Mouse (Mus musculus): ENCODE measurements around the gene RPS10-NUDT3. TPM values are rescaled to one million over a fixed set of nuclear protein-coding genes. Genes with fewer than 3 reads are reported as not detected.
A peak's percentile ranks its signal among the peaks of the same experiment; 100 is the strongest.

The RPS10-NUDT3 gene
- polyA plus RNA-seq, 1 experiment from 2014 or later: not detected

GRCm38 (mm10) chr17:27564391-27565162, 70.4 kb downstream of the RPS10-NUDT3 start:
- DNase-seq (ENCODE audit: low spot score) (no peak), ATAC-seq (replicated peaks; ENCODE audit: low FRiP score, low read depth) (no peak)
- TF ChIP-seq CTCF (IDR thresholded peaks at IDR 0.05; ENCODE audit: low read depth): peak; percentile 53
- Histone ChIP-seq H3K4me1 (replicated peaks; ENCODE audit: insufficient read depth, low read length) (peaks cover 8% of the 10 kb centered on the region; the same call in 1 of the 2 replicates), H3K9ac (ENCODE audit: low read depth, low read length) (peak overlapping the region; percentile 64), H3K27ac (no peak overlapping the region; the same call in 1 of the 2 replicates), H3K9me3 (replicated peaks; ENCODE audit: low read length) (no peaks in the 10 kb centered on the region), H3K27me3 (ENCODE audit: insufficient read depth, low read length) (no peaks in the 10 kb centered on the region), H3K36me3 (ENCODE audit: insufficient read depth, low read length) (no peaks in the 10 kb centered on the region; the same call in 1 of the 2 replicates), H3K4me2 (ENCODE audit: low read length) (peak overlapping the region; percentile 94), H3K4me3 (replicated peaks; ENCODE audit: low read depth, low read length) (peak overlapping the region; percentile 52)
- WGBS: 17% methylated on average over 20 of the region's 20 CpGs

DNA sequence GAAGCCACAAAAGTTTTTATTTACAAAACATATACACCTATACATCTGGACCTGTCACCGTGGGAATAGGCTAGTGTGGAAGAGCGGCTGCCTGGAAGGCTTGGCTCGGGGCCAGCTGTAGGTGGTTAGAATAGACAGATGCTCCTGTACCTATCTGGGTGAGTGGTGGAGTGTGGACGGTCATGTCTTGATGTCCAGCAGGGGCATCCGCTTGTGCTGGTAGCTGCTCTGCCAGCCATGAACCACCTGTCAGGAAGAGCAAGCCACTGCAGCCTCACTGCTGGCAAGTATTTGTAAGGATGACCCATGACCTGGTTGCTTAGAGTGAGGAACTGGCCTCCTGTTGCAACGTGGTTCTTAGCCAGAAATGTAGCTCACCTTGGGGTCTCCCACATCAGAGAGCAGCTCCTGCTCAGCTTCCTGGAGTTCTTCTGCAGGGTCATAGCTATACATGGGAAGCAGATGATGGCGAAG, 71.2 kb downstream of the RPS10-NUDT3 start:
- ATAC-seq (replicated peaks; ENCODE audit: low FRiP score, low read depth) (no peak), DNase-seq (ENCODE audit: low spot score) (no peak)
- Histone ChIP-seq H3K27me3 (ENCODE audit: insufficient read depth, low read length) (no peaks in the 10 kb centered on the region), H3K4me3 (replicated peaks; ENCODE audit: low read depth, low read length) (no peak overlapping the region), H3K36me3 (ENCODE audit: insufficient read depth, low read length) (no peaks in the 10 kb centered on the region; the same call in 1 of the 2 replicates), H3K9me3 (replicated peaks; ENCODE audit: low read length) (no peaks in the 10 kb centered on the region), H3K9ac (ENCODE audit: low read depth, low read length) (0 out of 2 replicates have a peak overlapping the region, but pooled peaks have one; percentile 31), H3K4me2 (ENCODE audit: low read length) (no peak overlapping the region), H3K27ac (no peak overlapping the region), H3K4me1 (replicated peaks; ENCODE audit: insufficient read depth, low read length) (peaks cover 10% of the 10 kb centered on the region)
- no peak for TF ChIP-seq CTCF (IDR thresholded peaks at IDR 0.05; ENCODE audit: low read depth)
- WGBS: 49% methylated on average over 7 of the region's 7 CpGs

- no peaks in the 10 kb centered on the region for H3K9me3 ChIP-seq (replicated peaks; ENCODE audit: low read length)
- ATAC-seq (replicated peaks; ENCODE audit: low FRiP score, low read depth): no peak
- TF ChIP-seq CTCF (IDR thresholded peaks at IDR 0.05; ENCODE audit: low read depth): no peak
- 52% methylated on average over 9 of the region's 11 CpGs for WGBS
- H3K9ac ChIP-seq (ENCODE audit: low read depth, low read length): no peak overlapping the region
- H3K27me3 ChIP-seq (ENCODE audit: insufficient read depth, low read length): no peaks in the 10 kb centered on the region
- no peak overlapping the region for H3K27ac ChIP-seq
- no peak overlapping the region for H3K4me3 ChIP-seq (replicated peaks; ENCODE audit: low read depth, low read length)
- no peak overlapping the region for H3K4me2 ChIP-seq (ENCODE audit: low read length)
- peaks cover 17% of the 10 kb centered on the region for H3K4me1 ChIP-seq (replicated peaks; ENCODE audit: insufficient read depth, low read length)
- no peak for DNase-seq (ENCODE audit: low spot score)
- H3K36me3 ChIP-seq (ENCODE audit: insufficient read depth, low read length): no peaks in the 10 kb centered on the region; the same call in 1 of the 2 replicates
Observed at GRCm38 (mm10) chr17:27561809-27562526, 73.1 kb downstream of the RPS10-NUDT3 start.

DNA sequence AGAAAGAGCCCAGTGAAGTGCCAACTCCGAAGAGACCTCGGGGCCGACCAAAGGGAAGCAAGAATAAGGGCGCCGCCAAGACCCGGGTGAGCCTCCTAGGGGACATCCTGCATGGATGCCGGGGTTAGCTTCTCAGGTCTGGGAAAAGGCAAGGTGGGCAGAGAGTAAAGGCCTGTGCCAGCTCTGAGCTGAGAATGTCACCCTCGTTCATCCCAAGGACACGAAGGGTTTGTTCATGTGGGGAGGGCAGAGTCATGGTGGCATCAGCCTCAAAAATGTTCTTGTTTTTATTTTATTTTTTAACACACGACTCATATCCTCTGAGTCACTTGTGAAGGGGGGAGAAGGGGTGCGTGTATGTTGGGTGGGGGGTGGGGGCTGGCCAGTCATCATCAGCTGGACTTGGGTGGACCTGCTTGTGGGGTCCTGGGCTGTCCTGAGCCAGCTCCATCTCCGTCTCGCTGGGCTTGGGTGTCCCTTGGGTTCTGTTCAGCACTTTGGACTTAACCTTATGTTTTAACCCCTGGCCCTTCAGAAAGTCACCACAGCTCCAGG, 74.0 kb downstream of the RPS10-NUDT3 start:
- WGBS: 86% methylated on average over 13 of the region's 13 CpGs
- Histone ChIP-seq H3K36me3 (ENCODE audit: insufficient read depth, low read length) (no peaks in the 10 kb centered on the region; the same call in 1 of the 2 replicates), H3K27ac (no peak overlapping the region), H3K9me3 (replicated peaks; ENCODE audit: low read length) (no peaks in the 10 kb centered on the region), H3K9ac (ENCODE audit: low read depth, low read length) (no peak overlapping the region), H3K4me1 (replicated peaks; ENCODE audit: insufficient read depth, low read length) (peaks cover 14% of the 10 kb centered on the region), H3K27me3 (ENCODE audit: insufficient read depth, low read length) (no peaks in the 10 kb centered on the region), H3K4me3 (replicated peaks; ENCODE audit: low read depth, low read length) (no peak overlapping the region), H3K4me2 (ENCODE audit: low read length) (no peak overlapping the region)
- DNase-seq (ENCODE audit: low spot score) (no peak), ATAC-seq (replicated peaks; ENCODE audit: low FRiP score, low read depth) (no peak)
- no peak for TF ChIP-seq CTCF (IDR thresholded peaks at IDR 0.05; ENCODE audit: low read depth)

DNA sequence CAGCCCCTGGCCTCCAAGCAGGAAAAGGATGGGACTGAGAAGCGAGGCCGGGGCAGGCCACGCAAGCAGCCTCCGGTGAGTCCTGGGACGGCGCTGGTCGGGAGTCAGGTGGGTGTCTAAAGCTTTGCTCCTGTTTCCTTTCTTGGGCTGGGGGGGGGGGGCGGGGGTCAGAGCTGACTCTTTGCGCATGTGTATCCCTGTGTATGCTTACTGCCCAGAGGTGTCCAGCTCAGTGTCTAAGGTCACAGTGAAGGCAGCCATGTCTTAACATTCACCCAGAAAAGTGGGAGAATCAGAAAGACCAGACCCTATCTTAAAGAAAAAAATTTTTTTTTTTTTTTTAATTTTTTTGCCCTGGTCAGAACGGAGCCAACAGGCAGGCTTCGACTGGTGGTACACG, 75.4 kb downstream of the RPS10-NUDT3 start:
- no peaks in the 10 kb centered on the region; the same call in 1 of the 2 replicates for H3K36me3 ChIP-seq (ENCODE audit: insufficient read depth, low read length)
- H3K4me3 ChIP-seq (replicated peaks; ENCODE audit: low read depth, low read length): no peak overlapping the region
- no peaks in the 10 kb centered on the region for H3K27me3 ChIP-seq (ENCODE audit: insufficient read depth, low read length)
- no peak for ATAC-seq (replicated peaks; ENCODE audit: low FRiP score, low read depth)
- WGBS: 69% methylated on average over 10 of the region's 12 CpGs
- H3K4me1 ChIP-seq (replicated peaks; ENCODE audit: insufficient read depth, low read length): peaks cover 20% of the 10 kb centered on the region
- no peak overlapping the region for H3K27ac ChIP-seq
- H3K9me3 ChIP-seq (replicated peaks; ENCODE audit: low read length): no peaks in the 10 kb centered on the region
- TF ChIP-seq CTCF (IDR thresholded peaks at IDR 0.05; ENCODE audit: low read depth): no peak
- DNase-seq (ENCODE audit: low spot score): no peak
- H3K9ac ChIP-seq (ENCODE audit: low read depth, low read length): no peak overlapping the region
- H3K4me2 ChIP-seq (ENCODE audit: low read length): no peak overlapping the region

DNA sequence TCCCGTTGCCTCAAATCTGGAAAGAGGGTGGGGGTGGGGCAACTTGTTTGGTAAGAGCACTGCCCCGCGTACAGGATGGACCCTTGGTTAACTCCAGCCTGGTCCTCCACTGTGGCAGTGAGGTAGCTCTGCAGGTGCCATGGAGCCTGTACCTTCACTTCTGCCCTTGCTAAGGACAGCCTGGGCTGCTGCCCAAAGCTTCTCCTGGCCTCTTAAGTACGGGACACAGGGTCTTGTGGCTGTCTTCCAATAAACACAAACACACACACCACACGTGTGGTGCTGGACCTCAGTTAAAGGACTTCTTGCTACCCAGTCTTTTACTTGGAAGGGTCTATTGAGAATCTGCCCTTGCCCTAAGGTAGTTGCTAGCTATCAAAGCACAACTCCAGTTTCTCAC, 76.2 kb downstream of the RPS10-NUDT3 start:
- Histone ChIP-seq H3K9ac (ENCODE audit: low read depth, low read length) (no peak overlapping the region), H3K27ac (no peak overlapping the region), H3K27me3 (ENCODE audit: insufficient read depth, low read length) (no peaks in the 10 kb centered on the region), H3K4me1 (replicated peaks; ENCODE audit: insufficient read depth, low read length) (peaks cover 18% of the 10 kb centered on the region), H3K4me2 (ENCODE audit: low read length) (peak overlapping the region; percentile 91), H3K4me3 (replicated peaks; ENCODE audit: low read depth, low read length) (no peak overlapping the region), H3K9me3 (replicated peaks; ENCODE audit: low read length) (no peaks in the 10 kb centered on the region), H3K36me3 (ENCODE audit: insufficient read depth, low read length) (no peaks in the 10 kb centered on the region; the same call in 1 of the 2 replicates)
- TF ChIP-seq CTCF (IDR thresholded peaks at IDR 0.05; ENCODE audit: low read depth): no peak
- WGBS: 15% methylated on average over 5 of the region's 5 CpGs
- no peak for DNase-seq (ENCODE audit: low spot score)
- no peak for ATAC-seq (replicated peaks; ENCODE audit: low FRiP score, low read depth)
